Mouse (Mus musculus) lung, adult 2 months (tissue): ENCODE data around the gene Vps41. TPM values are rescaled to one million over a fixed set of nuclear protein-coding genes. Genes with fewer than 3 reads are reported as not detected.

ENCODE experiments used
- DNase-seq: peaks from one replicate; pipeline ENCODE4 v3.0.0; 2022
- H3K4me1 ChIP-seq: fragments of 200-500 bp; 2 replicates; pipeline ENCODE4 v1.6.1; 2011; ENCODE audit warnings: low read length; ENCODE audit not compliant: control insufficient read depth, insufficient read depth
- H3K4me3 ChIP-seq: fragments of 200-500 bp; replicated peaks from 2 replicates; pipeline ENCODE3; 2011; ENCODE audit warnings: low read depth, mild to moderate bottlenecking, control low read depth, low read length; ENCODE audit errors: extremely low read depth
- CTCF ChIP-seq: fragments of 200-500 bp; IDR thresholded peaks from 2 replicates; pipeline ENCODE4 v1.5.1; 2011; ENCODE audit warnings: mild to moderate bottlenecking, low read length, control low read depth; ENCODE audit not compliant: insufficient read depth
- POLR2A ChIP-seq: fragments of 200-500 bp; IDR thresholded peaks from 2 replicates; pipeline ENCODE4 v1.6.1; 2011; ENCODE audit warnings: low read depth, mild to moderate bottlenecking, control low read depth, low read length, borderline replicate concordance; ENCODE audit errors: extremely low read depth
- WGBS: fragments of 180-500 bp; shearing (Covaris S2); methylation state at CpG from one replicate; pipeline ENCODE4 v1.1.7; 2018; 5-methylcytosine and 5-hydroxymethylcytosine counted together
- polyA plus RNA-seq: library from polyadenylated mRNA; depleted of rRNA; stranded (reverse); fragments of >200 nt; gene quantifications from 2 replicates; pipeline ENCODE4 v1.2.3, GENCODE M21; 2012

Vps41 gene
- polyA plus RNA-seq, 1 experiment: 16.1 TPM

GRCm38 (mm10) chr13:18759361-18760056 is 42.4 kb downstream of the Vps41 start:
- no peak for TF ChIP-seq POLR2A
- no peak for TF ChIP-seq CTCF
- WGBS: 72% methylated on average over 5 of the region's 5 CpGs
- DNase-seq: no peak
- H3K4me1 ChIP-seq: no peaks in the 10 kb centered on the region
- H3K4me3 ChIP-seq: no peak overlapping the region

- DNase-seq: no peak
- TF ChIP-seq POLR2A: no peak
- no peak for TF ChIP-seq CTCF
- 83% methylated on average over 1 of the region's 1 CpGs for WGBS
- H3K4me1 ChIP-seq: no peaks in the 10 kb centered on the region
- H3K4me3 ChIP-seq: no peak overlapping the region
Observed at GRCm38 (mm10) chr13:18761452-18761851, 44.4 kb downstream of the Vps41 start.

- H3K4me3 ChIP-seq: no peak overlapping the region
- no peak for DNase-seq
- TF ChIP-seq POLR2A (no peak), CTCF (no peak)
- WGBS: 21% methylated on average over 2 of the region's 2 CpGs
- no peaks in the 10 kb centered on the region for H3K4me1 ChIP-seq
Observed at GRCm38 (mm10) chr13:18767893-18768292, 50.8 kb downstream of the Vps41 start.

GRCm38 (mm10) chr13:18768495-18768894 is 51.4 kb downstream of the Vps41 start:
- H3K4me1 ChIP-seq: no peaks in the 10 kb centered on the region
- TF ChIP-seq POLR2A (no peak), CTCF (no peak)
- no peak for DNase-seq
- no peak overlapping the region for H3K4me3 ChIP-seq
- 78% methylated on average over 3 of the region's 3 CpGs for WGBS

GRCm38 (mm10) chr13:18773437-18774198 is 56.5 kb downstream of the Vps41 start:
- no peak for DNase-seq
- 91% methylated on average over 8 of the region's 8 CpGs for WGBS
- H3K4me3 ChIP-seq: no peak overlapping the region
- no peaks in the 10 kb centered on the region for H3K4me1 ChIP-seq
- TF ChIP-seq CTCF (no peak), POLR2A (no peak)

- DNase-seq: no peak
- TF ChIP-seq CTCF (no peak), POLR2A (no peak)
Observed at GRCm38 (mm10) chr13:18781250-18781649, 64.2 kb downstream of the Vps41 start.

GRCm38 (mm10) chr13:18785702-18786101 is 68.6 kb downstream of the Vps41 start:
- Histone ChIP-seq H3K4me1 (peaks cover 3% of the 10 kb centered on the region; the same call in 1 of the 2 replicates), H3K4me3 (no peak overlapping the region)
- WGBS: 88% methylated on average over 1 of the region's 1 CpGs
- no peak for DNase-seq
- TF ChIP-seq CTCF (no peak), POLR2A (no peak)

More at GRCm38 (mm10) chr13:18781250-18781649, 64.2 kb downstream of the Vps41 start:
- Histone ChIP-seq H3K4me3 (no peak overlapping the region), H3K4me1 (no peaks in the 10 kb centered on the region)
- WGBS: 81% methylated on average over 2 of the region's 2 CpGs

GRCm38 (mm10) chr13:18788040-18788439 is 71.0 kb downstream of the Vps41 start:
- TF ChIP-seq POLR2A: no peak
- TF ChIP-seq CTCF: no peak
- DNase-seq: no peak
- 93% methylated on average over 4 of the region's 4 CpGs for WGBS
- peaks cover 3% of the 10 kb centered on the region; the same call in 1 of the 2 replicates for H3K4me1 ChIP-seq
- no peak overlapping the region for H3K4me3 ChIP-seq

- 82% methylated on average over 2 of the region's 2 CpGs for WGBS
- Histone ChIP-seq H3K4me1 (peaks cover 3% of the 10 kb centered on the region; the same call in 1 of the 2 replicates), H3K4me3 (no peak overlapping the region)
- TF ChIP-seq POLR2A (no peak), CTCF (no peak)
- DNase-seq: no peak
Observed at GRCm38 (mm10) chr13:18788689-18789088, 71.6 kb downstream of the Vps41 start.

GRCm38 (mm10) chr13:18789662-18790061 is 72.6 kb downstream of the Vps41 start:
- no peak for DNase-seq
- no peak for TF ChIP-seq POLR2A
- no peak for TF ChIP-seq CTCF
- Histone ChIP-seq H3K4me1 (peaks cover 3% of the 10 kb centered on the region; the same call in 1 of the 2 replicates), H3K4me3 (no peak overlapping the region)
- 94% methylated on average over 4 of the region's 4 CpGs for WGBS
